Mouse (Mus musculus) bone marrow, adult 2 months (tissue): Measurements from ENCODE around the gene Paip2b.

Experiments used
- CTCF ChIP-seq: fragments of 200-500 bp; IDR thresholded peaks from 2 replicates; pipeline ENCODE4 v1.5.1; 2011; ENCODE audit warnings: low read length, control low read depth; ENCODE audit not compliant: control insufficient read depth, insufficient read depth
- POLR2A ChIP-seq: fragments of 200-500 bp; IDR thresholded peaks from 2 replicates; pipeline ENCODE4 v1.6.1; 2011; ENCODE audit warnings: low read depth, mild to moderate bottlenecking, control low read depth, low read length, borderline replicate concordance; ENCODE audit not compliant: control insufficient read depth

GRCm38 (mm10) chr6:83778306-83778705, 53.2 kb downstream of the Paip2b start:
- TF ChIP-seq POLR2A (no peak), CTCF (no peak)
